Mouse (Mus musculus) thymus, postnatal 36 days (tissue): ENCODE results near the gene Dcakd.
A peak's percentile ranks its signal among the peaks of the same experiment; 100 is the strongest.
"Not testable (repeated sequence)": the region's sequence is repeated elsewhere in the genome, so short reads cannot be mapped to it uniquely, and the experiment has no call there.

Experiments
- DNase-seq, 2 experiments: peaks; one replicate each; pipeline ENCODE4 v3.0.0; 2022; ENCODE audit warnings: mixed read lengths in 2 of 2

Gene Dcakd

DNA sequence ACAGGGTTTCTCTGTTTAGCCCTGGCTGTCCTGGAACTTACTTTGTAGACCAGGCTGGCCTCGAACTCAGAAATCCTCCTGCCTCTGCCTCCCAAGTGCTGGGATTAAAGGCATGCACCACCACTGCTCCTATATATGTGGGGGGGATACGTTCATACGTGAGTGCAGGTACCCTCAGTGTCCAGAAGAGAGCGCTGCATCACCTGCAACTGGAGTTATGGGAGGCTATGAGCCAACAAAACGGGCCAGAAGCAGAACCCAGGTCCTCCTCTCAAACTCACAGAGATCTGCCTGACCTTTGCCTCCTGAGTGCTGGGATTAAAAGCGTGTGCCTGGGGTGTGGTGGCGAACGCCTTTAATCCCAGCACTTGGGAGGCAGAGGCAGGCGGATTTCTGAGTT, 52.2 kb downstream of the Dcakd start:
- DNase-seq = not testable (repeated sequence)

DNA sequence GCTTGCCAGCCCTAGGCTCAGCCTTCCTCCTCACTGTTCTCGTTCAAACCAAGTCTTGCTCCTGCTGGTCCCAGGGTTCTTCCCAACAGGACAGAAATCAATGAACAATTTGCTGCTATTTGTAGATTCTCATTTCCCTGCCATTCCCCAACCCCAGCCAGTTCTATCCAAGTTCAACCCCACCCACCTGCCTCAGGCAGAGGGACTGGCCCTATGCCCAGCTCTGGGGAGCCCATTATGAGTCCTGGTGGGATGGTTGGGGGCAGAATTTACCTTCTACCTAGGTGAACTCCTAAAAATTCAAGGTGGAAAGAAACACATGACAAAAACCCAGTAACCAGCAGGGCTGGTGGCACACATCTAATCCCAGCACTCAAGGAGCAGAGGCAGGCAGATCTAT, 55.8 kb downstream of the Dcakd start:
- DNase-seq = no peak

DNA sequence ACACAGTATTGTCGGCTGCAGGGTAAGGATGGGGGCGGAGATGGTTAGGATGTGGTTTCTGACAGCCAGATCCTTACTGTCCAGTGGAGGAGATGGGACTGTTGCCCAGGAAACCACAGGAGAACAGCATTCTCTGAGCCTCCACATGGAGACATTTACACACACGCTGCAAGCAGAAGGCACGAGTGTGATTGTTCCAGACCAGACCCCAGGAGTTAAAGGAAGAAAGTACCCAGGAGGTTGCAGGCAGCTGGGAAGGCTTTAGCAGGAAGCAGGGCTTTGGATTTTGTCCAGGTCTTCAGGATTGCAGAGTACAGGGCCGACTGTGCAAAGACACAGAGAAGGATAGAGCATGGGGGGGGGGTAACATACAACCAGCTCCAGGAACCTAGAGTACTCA, 56.5 kb downstream of the Dcakd start:
- no peak for DNase-seq

DNA sequence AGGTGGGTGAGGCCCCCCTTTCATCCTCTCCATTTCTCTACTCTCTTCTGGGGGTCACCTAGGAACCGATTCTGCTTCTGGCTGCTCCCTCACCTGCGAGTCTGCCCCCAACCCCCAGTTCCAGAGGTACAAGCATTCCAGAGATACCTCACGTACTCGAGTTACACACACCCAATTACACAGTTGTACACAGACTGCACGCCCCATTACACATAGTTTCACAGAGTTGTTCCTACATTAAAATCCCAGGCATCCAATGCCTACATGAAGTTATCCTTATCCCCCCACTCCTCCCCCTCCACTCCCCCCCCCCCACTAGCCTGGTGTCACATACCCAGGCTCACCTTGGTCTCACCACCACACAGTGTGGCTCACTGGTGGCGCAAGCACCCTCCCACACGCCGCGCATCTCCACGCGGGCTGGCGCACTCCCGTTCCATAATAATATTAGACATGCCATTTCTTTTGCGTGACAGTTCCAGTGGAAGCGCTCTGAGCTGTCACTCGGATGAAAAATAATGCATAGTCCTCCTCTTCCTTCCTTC, 63.5 kb downstream of the Dcakd start:
- no peak for DNase-seq

DNA sequence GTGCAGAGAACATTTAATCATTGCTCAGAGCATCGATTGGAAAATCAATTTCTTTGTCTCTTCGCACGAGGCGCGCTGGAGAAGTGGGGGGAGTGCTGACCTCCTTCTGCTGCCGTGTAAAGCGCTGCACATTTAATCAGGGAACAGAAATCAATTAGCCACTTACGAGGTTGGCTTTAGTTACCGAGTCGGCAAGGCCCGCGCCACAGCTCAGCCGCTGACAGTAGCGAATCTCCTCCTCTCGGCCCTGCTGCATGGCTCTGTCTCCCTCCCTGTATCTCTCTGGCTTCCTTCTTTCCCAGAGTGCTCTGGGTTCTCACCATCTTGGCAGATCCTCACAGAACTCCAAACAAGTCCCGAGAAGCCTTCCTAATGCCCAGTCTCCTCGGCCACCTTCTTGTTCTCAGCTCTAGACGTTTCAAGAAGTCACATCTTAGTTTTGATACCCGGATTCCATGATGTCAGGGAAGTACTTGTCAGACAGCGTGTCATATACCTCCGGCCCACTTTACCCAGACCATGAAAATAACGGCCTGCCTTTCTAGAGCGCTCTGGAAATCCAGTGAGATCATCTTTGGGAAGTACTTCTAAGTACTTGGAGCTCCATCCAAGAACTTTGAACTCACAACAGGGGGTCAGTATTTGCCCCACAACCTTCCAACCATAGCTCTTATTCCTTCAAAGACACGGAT, 64.1 kb downstream of the Dcakd start:
- no peak for DNase-seq

DNA sequence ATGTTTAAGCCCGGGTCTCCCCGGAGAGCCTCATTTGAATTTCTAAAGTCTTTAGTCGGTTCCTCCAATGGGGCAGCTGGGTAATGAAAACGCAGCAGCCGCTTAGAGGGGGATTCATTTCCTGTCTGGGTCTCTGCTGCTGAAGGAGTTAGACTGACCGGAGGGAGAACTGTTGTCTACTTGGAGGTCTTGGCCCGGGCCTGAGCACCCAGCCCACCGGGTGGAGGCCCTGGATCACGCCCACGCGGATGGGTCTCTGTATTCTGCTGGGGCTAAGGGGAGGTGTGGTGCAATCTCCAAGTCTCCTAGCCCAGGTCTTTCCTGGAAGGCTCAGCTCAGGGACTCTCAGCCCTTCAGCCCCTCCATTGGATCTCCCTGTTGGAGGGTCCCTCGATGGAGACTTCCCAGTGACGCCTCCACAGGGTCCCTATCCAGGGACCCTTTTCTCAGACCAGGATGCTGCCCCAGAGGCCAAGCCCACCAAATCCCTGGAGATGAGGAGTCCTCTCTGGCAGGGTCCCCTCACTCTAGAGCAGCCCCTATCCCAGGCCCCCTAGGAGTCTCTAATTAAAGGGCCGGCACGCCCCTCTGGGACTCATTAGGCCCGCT, 64.8 kb downstream of the Dcakd start:
- DNase-seq = no peak

DNA sequence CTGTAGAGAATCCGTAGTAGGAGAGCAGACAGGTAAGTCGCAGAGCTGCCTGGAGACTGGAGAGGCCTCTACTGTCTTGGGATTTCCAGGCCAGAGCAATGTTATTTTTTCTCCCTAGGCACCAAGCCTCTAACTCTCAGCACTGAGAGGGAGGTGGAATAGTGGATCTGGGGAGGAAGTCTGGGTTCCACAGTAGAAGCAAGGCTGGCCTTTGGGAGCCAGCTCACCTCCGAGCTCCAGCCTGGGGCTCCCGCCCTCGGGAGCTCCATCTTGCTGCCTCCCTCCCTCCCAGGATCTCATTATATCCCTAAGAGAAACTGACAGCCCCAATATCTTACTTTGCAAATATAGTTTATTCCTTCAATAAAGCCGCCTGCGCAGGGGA, 65.3 kb downstream of the Dcakd start:
- no peak for DNase-seq

DNA sequence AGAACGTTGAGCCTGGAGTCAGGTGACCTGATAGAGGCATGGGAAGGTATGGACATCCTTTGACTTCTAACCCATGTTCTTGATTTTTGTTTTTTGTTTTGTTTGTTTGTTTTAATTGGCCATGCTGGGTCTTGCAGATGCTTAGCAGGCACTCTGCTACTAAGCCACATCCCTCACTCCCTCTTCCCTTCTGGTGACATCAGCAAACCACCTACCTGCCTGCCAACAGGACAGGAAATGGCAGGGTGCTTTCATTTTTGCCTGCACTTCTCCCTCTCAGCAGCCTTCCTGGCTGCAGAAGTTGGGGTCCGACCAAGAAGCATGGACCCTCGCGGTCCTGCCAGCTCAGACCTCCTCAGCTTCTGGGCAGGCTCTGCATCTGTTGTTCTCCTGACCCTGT, 67.1 kb downstream of the Dcakd start:
- no peak for DNase-seq

DNA sequence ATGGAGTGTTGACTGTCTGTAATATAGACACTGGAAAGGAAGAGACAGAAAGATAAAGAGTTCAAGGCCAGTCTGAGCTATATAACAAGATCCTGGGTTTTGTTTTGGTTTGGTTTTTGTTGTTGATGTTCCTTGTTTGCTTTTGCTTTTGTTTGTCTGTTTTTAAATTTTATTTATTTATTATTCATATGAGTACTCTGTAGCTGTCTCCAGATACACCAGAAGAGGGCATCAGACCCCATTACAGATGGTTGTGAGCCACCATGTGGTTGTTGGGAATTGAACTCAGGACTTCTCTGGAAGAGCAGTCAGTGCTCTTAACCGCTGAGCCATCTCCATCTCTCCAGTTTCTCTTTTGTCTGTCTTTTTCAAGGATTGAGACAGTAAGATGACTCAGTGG, 69.3 kb downstream of the Dcakd start:
- no peak for DNase-seq

DNA sequence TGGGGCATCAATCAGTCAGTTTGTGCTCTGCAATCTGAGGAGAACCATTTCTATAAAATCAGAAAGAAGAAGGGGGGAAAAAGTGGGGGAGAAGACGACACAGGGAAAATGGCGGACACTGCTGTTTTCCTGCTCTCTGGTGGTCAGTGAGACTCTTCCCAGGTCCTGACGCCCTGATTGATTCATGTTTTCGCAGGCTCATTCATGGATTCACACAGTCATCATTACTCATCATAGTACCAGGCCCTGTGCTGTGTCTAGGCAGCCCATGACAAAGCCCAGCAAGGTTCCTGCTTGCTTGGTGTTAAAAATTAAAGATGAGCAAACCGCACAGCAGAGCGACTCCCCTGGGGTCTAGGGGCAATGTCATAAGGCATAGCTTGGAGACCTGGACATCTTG, 69.7 kb downstream of the Dcakd start:
- no peak for DNase-seq

DNA sequence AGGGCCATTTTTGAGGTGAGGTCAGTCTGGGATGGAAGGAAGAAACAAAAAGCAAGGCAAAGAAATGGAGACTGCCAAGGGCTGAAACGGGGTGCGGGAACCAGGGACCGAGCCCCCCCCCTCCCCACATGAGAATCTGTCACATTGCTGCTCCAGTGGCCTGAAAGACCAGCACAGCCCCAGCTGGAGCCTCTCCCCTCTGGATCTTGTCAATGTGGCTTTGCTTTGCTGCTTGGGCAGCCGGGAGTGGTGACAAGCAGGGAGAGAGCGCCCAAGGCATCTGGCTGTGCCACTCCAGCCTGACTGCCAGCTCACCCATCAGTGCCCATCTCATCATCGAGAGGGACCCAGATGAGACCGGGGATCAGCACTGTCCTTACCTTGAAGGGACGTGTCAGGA, 70.4 kb downstream of the Dcakd start:
- DNase-seq = no peak

DNA sequence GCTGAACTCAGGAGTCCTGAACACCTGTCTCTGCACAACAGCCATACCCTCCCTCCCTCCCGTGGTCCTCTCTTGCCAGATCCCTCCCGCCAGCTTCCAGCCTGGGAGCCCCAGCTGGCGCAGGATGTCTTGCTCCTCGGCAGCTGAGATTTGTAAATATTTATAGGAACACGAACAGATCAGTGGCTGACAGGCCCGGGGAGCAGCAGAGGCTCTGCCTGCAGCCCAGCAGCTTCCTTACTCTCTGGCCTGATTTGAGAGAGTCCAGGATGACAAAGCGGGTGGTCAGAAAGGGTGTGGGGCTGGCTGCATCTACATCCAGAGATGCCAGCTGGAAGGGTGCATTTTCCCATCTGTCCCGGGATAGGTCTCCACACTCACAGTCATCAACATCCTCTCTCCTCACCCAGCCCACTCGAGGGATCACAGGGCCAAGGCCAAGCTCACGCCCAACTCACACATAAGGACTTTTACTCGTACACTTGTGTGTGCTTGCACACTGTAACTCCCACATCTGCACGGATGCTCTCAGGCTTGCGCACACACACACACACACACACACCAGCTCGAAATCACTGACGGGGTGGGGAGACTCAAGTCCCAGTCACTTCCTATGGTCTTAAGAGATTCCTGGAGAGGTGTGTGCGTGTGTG, 71.0 kb downstream of the Dcakd start:
- no peak for DNase-seq

DNA sequence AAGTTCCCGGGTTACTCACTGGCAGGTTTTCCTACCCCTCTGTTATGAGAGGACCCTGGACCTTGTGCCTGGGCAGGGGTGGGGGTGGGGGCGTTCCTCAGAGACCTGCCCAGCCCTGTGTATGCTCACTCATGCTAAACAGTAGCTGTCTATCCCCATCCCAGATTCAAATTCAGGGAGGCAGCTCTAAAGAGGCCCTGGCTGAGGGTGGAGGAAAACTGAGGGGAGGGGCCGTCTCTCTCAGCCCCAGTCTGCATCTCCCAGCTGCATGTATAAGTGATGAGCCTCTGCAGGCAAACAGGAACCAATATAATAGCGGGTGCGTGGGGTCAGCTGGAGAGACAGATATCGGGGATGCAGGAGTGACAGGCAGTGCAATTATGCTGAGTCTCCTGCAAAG, 75.2 kb downstream of the Dcakd start:
- DNase-seq = no peak

DNA sequence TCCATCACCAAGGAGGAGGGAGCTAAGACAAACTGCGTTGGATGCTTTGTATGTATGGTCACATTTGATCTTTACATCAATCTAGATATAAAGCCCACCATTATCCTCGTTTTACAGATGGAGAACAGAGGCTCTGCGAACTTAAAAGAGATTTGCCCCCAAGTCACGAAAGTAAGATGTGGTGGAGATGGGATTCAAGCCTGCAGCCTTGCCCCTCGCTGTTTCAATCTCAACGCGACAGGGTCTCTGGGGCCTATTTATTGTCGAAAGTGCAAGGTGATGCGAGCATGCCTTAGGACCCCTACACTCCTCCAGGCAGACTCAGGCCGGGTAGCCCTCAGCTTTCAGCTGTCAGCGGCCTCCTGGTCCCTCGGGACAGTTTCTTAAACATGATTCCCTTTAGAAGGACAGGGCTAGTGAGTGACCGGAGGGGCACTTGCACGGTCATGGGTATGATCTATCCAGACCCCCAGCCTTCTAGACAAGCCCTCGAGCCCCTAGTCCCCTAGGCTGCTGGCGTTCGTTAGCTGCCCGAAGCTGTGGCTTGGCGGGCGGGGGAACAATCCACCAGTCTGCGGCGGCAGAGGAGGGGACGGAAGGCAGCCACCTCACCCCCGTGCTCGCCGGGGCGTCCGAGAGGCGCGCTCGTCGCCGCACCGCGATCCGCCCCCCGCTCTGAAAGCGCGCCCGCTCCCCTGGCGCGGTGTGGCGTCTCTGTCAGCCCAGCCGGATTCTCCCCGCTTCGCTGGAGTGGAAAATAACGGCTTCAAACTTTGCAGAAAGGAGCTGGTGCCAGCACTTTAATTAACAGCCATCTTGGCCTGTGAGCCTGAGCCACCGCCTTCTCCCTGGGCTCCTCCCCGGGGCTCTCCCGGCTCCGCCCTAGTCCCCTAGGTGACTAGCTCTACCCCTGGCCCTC, 79.8 kb downstream of the Dcakd start:
- peak; percentile 7 to 15 for DNase-seq

DNA sequence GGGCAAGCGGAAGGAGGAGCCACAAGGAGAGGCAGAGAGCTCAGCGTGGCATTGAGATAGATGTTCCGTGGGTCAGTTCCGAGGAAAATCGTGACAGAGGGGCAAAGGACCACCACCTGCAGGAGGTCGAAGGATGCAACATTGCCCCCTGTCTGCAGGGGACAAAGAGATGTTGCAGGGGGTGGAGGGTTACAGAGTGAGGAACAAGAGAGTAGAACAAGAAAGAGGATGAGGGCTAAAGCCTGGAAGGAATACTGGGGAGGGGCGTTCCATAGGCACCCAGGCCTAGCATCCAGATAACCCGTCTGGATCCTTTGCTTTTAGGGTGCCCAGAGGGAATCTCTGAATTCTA, 81.2 kb downstream of the Dcakd start:
- DNase-seq = no peak

DNA sequence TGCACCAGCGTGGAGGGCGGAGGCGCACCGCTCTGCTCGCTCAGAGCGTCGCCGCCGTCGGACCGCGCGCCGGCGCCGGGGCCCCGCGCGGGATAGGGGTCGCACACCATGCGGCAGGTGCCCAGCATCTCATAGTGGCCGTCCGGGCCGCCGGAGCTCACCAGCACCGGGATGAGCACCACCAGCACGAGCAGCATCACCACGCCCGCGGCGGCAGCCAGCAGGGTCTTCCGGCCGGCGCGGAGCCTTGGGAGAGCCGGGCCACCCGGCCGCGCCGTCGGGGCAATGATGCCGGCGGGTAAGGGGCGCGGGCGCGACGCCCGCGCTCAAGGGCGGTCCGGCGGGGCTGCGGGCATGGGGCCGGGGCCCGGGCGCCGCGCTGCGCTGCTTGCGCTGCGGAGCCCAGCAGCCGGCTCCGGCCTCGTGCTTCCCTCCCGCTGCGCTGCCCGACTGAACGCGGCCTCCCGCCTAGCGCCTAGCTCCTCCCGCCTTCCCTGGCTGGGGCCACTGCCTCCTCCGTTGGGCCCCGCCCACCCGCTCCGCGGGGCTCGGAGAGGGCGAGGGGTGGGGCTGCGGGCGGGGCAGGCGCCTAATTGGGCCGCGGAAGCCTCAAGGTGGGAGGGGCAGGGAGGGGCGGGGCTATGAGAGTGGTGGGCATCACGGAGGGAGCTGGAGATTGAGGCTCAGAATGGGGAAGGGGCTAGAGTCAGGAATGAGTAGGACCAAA, 81.7 kb downstream of the Dcakd start, which contains the start of gene C1ql1:
Gene C1ql1 (minus strand): TSS at position 424 of the 727 bp plus-strand sequence.
- peak; percentile 75 to 85 for DNase-seq

DNA sequence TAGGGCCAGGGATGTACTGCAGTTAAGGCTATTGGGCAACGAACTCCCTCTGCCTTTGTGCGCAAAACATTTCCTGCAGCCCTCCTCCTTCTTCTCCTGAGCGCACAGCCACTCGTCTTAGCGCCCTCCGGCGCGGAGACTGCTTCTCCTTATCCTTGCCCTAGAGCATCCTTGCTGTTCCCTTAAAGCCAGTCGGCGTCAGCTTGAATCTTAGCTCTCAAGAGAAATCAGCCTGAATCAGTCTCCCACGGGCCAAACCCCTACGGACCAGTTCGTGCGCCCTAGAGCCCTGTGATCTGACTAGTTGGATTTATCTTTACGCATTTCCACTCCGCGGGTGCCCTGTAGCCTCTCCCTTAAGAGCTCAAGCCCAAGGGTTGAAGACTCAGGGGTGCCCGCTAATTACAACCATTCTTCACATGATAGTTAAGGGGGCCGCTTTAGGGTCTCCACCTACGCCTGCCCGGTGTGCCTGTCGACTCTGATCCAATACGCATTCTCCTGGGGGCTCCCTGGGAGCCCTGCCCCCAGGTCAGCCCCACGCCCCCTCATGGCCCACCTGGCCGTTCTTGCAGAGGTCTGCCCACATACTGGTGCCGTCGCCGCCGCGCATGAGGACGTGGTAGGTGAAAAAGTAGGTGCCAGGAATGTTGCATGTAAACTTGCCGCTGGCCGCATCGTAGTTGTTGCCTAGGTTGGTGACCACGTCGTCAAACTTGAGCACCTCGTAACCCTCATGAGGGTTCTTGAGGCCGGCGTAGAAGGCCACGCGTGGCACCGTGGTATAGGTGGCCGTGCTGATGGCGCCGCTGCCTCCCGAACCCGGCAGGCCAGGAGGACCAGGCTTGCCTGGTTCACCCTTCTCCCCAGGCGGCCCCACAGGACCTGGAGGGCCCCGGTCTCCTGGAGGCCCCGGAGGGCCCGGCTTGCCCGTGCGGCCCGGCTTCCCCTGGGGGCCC, 82.5 kb downstream of the Dcakd start:
- DNase-seq = peak in 1 of 2 experiments; percentile 9
